Mouse (Mus musculus) ES-E14 (cell line): ENCODE data around the gene Pgbd5.

Experiments
- CHD2 ChIP-seq: IDR thresholded peaks from 2 replicates; pipeline ENCODE4 v1.6.1; 2014; ENCODE audit warnings: mild to moderate bottlenecking, low read depth, low read length, inconsistent platforms
- HCFC1 ChIP-seq: IDR thresholded peaks from 2 replicates; pipeline ENCODE4 v1.6.1; 2012; ENCODE audit warnings: low read length, inconsistent platforms, borderline replicate concordance; ENCODE audit not compliant: insufficient read depth
- MAFK ChIP-seq: IDR thresholded peaks from 2 replicates; pipeline ENCODE4 v1.6.1; 2014; ENCODE audit warnings: mild to moderate bottlenecking, low read depth, low read length, inconsistent platforms; ENCODE audit not compliant: insufficient read depth
- ZC3H11A ChIP-seq: IDR thresholded peaks from 2 replicates; pipeline ENCODE4 v1.6.1; 2012; ENCODE audit warnings: low read depth, mild to moderate bottlenecking, inconsistent platforms, low read length, borderline replicate concordance
- ZNF384 ChIP-seq: IDR thresholded peaks from 2 replicates; pipeline ENCODE4 v1.6.1; 2012; ENCODE audit warnings: low read depth, low read length, inconsistent platforms

DNA sequence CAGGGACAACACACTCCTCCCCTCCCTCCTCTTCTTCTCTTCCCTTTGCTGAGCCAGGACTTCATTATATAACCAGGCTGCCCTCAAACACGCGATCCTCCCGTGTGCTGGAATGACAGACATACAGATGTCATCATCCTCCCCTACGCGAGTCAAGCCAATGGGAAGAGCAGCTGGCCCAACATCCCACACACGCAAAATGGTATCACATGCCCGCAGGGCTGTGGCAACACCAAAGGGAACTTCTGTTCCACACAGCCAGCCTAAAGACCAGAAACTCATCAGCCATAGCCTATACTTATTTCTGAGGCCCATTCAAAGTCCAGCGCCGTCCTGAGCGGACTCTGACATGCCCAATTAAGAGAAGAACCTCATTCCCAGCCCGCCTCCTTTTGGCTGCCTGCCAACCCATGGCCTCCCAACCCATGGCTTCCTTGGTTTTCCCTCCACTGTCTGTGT lies 40.0 kb downstream of the Pgbd5 start:
- TF ChIP-seq ZNF384, result no peak
- TF ChIP-seq CHD2, result no peak
- no peak for TF ChIP-seq ZC3H11A
- no peak for TF ChIP-seq MAFK
- no peak for TF ChIP-seq HCFC1
